Mouse (Mus musculus) neural tube, embryonic 14.5 days (tissue): ENCODE data around the gene Clspn. TPM values are rescaled to one million over a fixed set of nuclear protein-coding genes. Genes with fewer than 3 reads are reported as not detected.

Source experiments
- ATAC-seq: fragments of 200-750 bp; cut with Nextera tagmentation; 2 replicates; pipeline ENCODE4 v1.8.0; 2017; ENCODE audit warnings: low read depth, mild to moderate bottlenecking, moderate TSS enrichment, moderate library complexity
- H3K27ac ChIP-seq: fragments of 300-500 bp; sonication (generic); 2 replicates; pipeline ENCODE4 v1.5.1; 2014; ENCODE audit warnings: low read depth, mild to moderate bottlenecking, control low read depth, low read length, moderate library complexity, mixed read lengths
- H3K27me3 ChIP-seq: fragments of 300-500 bp; sonication (generic); 2 replicates; pipeline ENCODE4 v1.6.1; 2014; ENCODE audit warnings: low read length; ENCODE audit not compliant: control insufficient read depth, insufficient read depth
- H3K36me3 ChIP-seq: fragments of 300-500 bp; sonication (generic); 2 replicates; pipeline ENCODE4 v1.6.1; 2014; ENCODE audit warnings: low read length, mixed read lengths; ENCODE audit not compliant: control insufficient read depth, insufficient read depth
- H3K4me1 ChIP-seq: fragments of 300-500 bp; sonication (generic); 2 replicates; pipeline ENCODE4 v1.6.1; 2014; ENCODE audit warnings: low read length; ENCODE audit not compliant: control insufficient read depth, insufficient read depth
- H3K4me2 ChIP-seq: fragments of 300-500 bp; sonication (generic); 2 replicates; pipeline ENCODE4 v1.6.1; 2014; ENCODE audit warnings: mild to moderate bottlenecking, low read depth, low read length, control low read depth
- H3K4me3 ChIP-seq: fragments of 300-500 bp; sonication (generic); 2 replicates; pipeline ENCODE4 v1.5.1; 2014; ENCODE audit warnings: low read depth, low read length, control low read depth, mixed read lengths
- H3K9ac ChIP-seq: fragments of 300-500 bp; sonication (generic); replicated peaks from 2 replicates; pipeline ENCODE4 v1.6.1; 2014; ENCODE audit warnings: low read depth, mild to moderate bottlenecking, control low read depth, low read length, mixed read lengths
- H3K9me3 ChIP-seq: fragments of 300-500 bp; sonication (generic); 2 replicates; pipeline ENCODE4 v1.6.1; 2016; ENCODE audit warnings: low read length; ENCODE audit not compliant: control insufficient read depth
- WGBS: fragments of 180-500 bp; shearing (Covaris S2); extraction: QIAGEN DNeasy Blood & Tissue Kit; methylation state at CpG from one replicate; pipeline ENCODE4 v1.1.7; 2014; 5-methylcytosine and 5-hydroxymethylcytosine counted together
- microRNA-seq: library from miRNA; unstranded; fragments of <30 nt; microRNA quantifications from one replicate; pipeline ENCODE4, GENCODE M21; 2016
- polyA plus RNA-seq: library from polyadenylated mRNA; unstranded; fragments of >200 nt; fragmentation: Nextera tagmentation; extraction: Ambion mirVana; gene quantifications from 2 replicates; pipeline ENCODE4 v1.2.1, GENCODE M21; 2014

Clspn gene
- polyA plus RNA-seq, 1 experiment from 2014 or later = 3.0 TPM

DNA sequence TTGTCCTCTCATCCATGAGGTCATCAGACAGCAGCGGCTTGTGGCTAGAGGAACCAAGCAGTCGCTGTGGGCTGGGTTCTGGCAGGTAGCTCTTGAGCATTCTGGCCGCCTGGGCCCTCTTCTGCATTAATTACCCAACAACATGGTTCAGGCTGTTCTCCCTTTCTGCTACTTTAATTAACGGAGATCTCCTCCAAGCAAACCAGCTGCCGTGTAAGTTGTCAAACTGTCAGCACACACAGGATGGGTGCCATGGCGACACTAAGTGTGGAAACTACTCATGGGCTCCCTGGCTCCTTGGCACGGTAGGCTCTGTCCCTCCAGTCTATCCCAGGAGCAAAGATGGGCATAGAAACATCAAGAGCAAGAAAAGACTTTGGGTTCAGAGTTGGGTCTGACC lies 82.6 kb downstream of the Clspn start:
- no peak overlapping the region for H3K4me3 ChIP-seq
- no peak overlapping the region for H3K9ac ChIP-seq
- H3K27ac ChIP-seq = no peak overlapping the region
- 50% methylated on average over 7 of the region's 7 CpGs for WGBS
- no peaks in the 10 kb centered on the region for H3K9me3 ChIP-seq
- H3K36me3 ChIP-seq = no peaks in the 10 kb centered on the region
- H3K27me3 ChIP-seq = no peaks in the 10 kb centered on the region
- H3K4me2 ChIP-seq = no peak overlapping the region
- H3K4me1 ChIP-seq = peaks cover 7% of the 10 kb centered on the region
- no peak for ATAC-seq

GRCm38 (mm10) chr4:126641901-126642300 lies 85.2 kb downstream of the Clspn start:
- Histone ChIP-seq H3K9ac (no peak overlapping the region), H3K36me3 (no peaks in the 10 kb centered on the region), H3K27ac (no peak overlapping the region), H3K27me3 (no peaks in the 10 kb centered on the region), H3K4me1 (no peaks in the 10 kb centered on the region), H3K9me3 (no peaks in the 10 kb centered on the region), H3K4me2 (no peak overlapping the region), H3K4me3 (no peak overlapping the region)
- 31% methylated on average over 9 of the region's 9 CpGs for WGBS
- ATAC-seq = no peak

Small RNA genes within 50 kb of the gene (microRNA-seq; reads per million reads assigned to microRNA genes)
- not detected for gene Mir7119

Other genes with a start within 250 kb of the Clspn start
- gene Adprhl2, start 235.2 kb upstream of the Clspn start, polyA plus RNA-seq = 51.7 and 54.1 TPM in 2 replicates
- 7.7 and 8.8 TPM in 2 replicates for gene Tekt2, start 231.2 kb upstream of the Clspn start, polyA plus RNA-seq
- 15.0 and 22.9 TPM in 2 replicates for gene Ago3, start 127.4 kb upstream of the Clspn start, polyA plus RNA-seq
- gene Ago1, start 88.4 kb upstream of the Clspn start, polyA plus RNA-seq = 15.7 and 18.8 TPM in 2 replicates
- gene Ago4, start 23.5 kb upstream of the Clspn start, polyA plus RNA-seq = 11.3 and 12.7 TPM in 2 replicates
- gene 5730409E04Rik, start 52.9 kb downstream of the Clspn start, polyA plus RNA-seq = 16.5 and 23.7 TPM in 2 replicates
- 420 and 451 TPM in 2 replicates for gene Psmb2, start 120.7 kb downstream of the Clspn start, polyA plus RNA-seq
- not detected in 2 replicates for gene Tfap2e, start 179.3 kb downstream of the Clspn start, polyA plus RNA-seq
- gene Ncdn, start 196.5 kb downstream of the Clspn start, polyA plus RNA-seq = 110 and 111 TPM in 2 replicates
- gene AU040320, start 196.6 kb downstream of the Clspn start, polyA plus RNA-seq = 43.2 and 47.2 TPM in 2 replicates